Mouse (Mus musculus): ENCODE data around the gene Ccdc167. TPM values are rescaled to one million over a fixed set of nuclear protein-coding genes. Genes with fewer than 3 reads are reported as not detected.
A peak's percentile ranks its signal among the peaks of the same experiment; 100 is the strongest.
"Not testable (repeated sequence)": the region's sequence is repeated elsewhere in the genome, so short reads cannot be mapped to it uniquely, and the experiment has no call there.

Gene Ccdc167
- total RNA-seq, 4 experiments from 2014 or later: 17.0 to 25.2 (median 23.1) TPM

GRCm38 (mm10) chr17:29720755-29721365 lies 4.0 kb upstream of the Ccdc167 start:
- DNase-seq (ENCODE audit: low spot score in 2 of 2): no peak

DNA sequence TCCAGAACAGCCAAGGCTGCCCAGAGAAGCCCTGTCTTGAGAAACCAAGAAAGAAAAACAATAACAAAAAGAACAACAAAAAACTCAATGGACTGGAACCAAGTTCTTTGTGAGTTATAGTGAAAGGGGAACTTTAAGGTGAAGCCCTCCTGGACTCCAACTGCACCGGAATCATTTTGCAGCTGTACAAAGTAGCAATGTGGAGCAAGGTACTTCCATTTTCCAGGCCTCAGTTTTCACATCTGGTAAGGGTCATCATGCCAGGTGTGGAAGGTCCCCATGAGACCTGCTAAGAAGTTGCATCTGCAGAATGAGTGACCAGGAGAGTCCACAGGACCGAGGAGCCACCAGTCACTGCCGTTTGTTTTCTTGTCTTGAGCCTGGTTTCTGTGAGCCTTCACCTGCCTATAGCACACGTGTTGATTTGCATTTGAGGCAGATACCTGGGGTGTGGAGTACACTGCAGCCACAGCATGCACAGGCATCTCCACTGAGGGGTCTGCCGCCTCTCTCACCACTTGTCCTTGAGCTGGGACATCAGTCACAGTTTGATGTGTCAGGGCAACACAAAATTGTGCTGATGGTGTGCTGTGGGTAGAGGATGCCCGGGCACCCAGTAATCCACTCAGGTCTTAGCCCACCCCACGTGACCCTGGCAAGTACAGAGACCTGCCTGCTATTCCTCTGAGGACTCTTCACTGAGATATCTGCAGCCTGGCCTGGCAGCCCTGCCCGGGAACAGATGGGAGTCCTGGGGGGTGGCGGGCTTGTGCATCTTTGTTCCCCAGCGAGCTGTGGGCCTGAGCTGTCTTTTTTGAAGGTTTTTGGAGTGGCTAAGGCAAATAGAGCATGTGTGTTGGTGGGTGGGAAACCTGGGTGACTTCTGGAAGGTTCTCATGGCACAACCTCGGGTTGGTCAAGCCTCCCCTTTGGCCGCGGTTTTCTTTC lies 3.1 kb upstream of the Ccdc167 start:
- DNase-seq (ENCODE audit: low spot score in 2 of 2): no peak

- no peak for DNase-seq (ENCODE audit: low spot score in 2 of 2)
These were observed 1.8 kb upstream of the Ccdc167 start for GRCm38 (mm10) chr17:29718660-29719059.

DNA sequence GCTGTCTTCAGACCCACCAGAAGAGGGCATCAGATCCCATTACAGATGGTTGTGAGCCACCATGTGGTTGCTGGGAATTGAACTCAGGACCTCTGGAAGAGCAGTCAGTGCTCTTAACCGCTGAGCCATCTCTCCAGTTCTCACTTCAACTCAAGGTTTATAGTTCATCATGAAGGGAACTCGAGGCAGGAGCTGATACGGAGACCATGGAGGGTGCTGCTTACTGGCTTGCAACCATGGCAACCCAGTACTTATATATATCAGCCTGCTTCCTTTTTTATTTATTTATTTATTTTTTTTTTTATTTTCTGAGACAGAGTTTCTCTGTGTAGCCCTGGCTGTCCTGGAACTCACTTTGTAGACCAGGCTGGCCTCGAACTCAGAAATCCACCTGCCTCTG lies 3.1 kb downstream of the Ccdc167 start:
- DNase-seq (ENCODE audit: low spot score in 2 of 2): not testable (repeated sequence)

DNA sequence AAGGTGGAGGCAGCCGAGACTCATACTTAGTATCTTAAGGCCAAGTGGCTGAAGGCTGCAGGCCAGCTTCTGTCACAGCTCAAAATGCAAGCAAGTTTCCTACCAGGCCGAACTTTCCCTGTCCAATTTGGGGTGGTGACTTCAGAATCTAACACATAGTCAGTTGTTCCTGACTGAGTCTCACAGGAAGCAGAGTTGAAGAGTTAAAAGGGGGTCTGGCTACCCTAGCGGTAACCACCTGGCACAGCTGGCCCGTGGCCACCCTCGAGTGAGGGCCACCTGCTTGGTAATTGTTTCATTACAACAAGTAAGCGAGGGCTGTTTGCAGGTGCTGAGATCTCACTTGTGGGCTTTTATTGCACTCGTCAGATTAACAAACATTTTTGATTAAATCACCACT lies 4.3 kb downstream of the Ccdc167 start:
- DNase-seq (ENCODE audit: low spot score in 2 of 2): no peak

DNA sequence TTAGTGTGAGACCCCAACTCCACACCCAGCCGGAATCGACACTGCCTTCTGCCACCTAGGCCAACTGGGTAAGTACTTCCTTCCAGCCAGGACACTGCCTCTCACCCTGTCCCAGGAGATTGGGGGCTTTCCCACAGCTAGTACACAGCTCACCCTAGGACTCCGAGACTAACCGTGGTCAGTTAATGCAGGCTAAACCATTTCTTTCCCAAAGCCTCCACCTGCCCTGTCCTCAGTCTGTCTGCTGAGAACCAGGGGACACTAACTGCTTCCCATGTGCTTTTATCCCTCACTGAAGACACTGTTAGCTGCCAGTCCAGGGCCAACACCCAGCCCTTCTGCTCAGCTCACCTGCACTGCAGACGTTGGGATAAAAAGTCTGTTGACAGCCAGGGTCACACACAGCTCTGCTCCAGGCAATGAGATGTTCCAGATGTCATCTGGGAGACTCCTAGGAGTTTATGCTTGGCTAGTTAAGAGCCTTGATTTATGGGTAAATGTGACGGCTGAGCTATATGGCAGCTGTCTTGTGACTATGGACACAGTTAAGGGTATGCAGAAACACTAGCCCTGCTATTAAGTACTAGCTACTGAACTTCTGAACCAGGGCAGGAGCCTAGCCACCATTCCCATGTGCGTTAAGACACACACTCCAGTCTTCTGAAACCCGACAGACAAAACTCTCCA lies 5.0 kb downstream of the Ccdc167 start:
- no peak for DNase-seq (ENCODE audit: low spot score in 2 of 2)

GRCm38 (mm10) chr17:29711076-29711744 lies 5.6 kb downstream of the Ccdc167 start:
- peak in 1 of 2 experiments; percentile 68 for DNase-seq (ENCODE audit: low spot score in 2 of 2)

GRCm38 (mm10) chr17:29710562-29711044 lies 6.2 kb downstream of the Ccdc167 start:
- peak in 1 of 2 experiments; percentile 45 for DNase-seq (ENCODE audit: low spot score in 2 of 2)

GRCm38 (mm10) chr17:29708783-29709182 lies 8.1 kb downstream of the Ccdc167 start:
- no peak for DNase-seq (ENCODE audit: low spot score in 2 of 2)

DNA sequence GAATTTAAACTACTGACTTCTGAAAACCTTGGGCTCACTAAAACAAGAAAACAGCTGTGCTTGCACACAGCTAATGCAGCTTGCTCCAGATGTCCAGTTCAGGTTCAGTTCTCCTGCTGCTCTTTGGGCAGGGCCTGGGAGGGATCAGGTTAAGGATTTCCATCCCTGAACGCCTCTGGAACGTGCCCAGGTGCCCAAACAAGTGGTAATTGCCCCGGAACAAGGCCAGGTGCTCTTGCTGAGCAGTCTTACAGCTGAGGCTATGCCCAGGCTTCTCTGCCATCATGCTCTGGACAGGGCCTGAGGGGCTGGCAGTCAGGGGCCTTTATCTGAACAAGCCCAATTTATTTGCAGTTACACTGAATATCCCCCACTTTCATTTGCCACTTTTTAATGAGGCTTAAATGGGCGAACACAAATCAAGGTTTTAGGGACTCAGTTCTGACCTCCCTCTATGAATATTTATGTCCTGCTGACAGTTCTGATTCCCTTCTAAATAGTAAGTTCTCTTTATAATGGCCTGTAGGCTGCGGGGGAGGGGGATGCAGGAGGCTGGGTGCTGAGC lies 9.8 kb downstream of the Ccdc167 start:
- DNase-seq (ENCODE audit: low spot score in 2 of 2): no peak

DNA sequence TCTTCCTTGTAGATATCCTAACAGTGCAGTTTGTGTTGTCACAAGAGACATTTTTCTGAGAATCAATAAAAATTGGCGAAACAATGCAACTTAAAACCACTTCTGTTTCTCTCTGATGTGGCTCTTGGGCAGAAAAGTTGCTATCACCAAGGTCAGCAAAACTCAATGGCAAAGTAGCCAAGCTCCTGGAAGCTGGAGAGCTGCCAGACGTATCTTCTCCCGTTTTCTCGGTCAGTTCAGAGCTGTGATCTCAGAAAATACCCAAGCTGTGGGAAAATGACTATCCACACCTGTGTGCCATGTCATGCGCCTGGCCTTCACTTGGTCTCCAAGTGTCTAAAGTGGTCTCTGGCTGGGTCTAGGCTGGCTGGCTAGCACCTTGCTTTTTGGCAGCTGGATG lies 11.0 kb downstream of the Ccdc167 start:
- DNase-seq (ENCODE audit: low spot score in 2 of 2): no peak

DNA sequence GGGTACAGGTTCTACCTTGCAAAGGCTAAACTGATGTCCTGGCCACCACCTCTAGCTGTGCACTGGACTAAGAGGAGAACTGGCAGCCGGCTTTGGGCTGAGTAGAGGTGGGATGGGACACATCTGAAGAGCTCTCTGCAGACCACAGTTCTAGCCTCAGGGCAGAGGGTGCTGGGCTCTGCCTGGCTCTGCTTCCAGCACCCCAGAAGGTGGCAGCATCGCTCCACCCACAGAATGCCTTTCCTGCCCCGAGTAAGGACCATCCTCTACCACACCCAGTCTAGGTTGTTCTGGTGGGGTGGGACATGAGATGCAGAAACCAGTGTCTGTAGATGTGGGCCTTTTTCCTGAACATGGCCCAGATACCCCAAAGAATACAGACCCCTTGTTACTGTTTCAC lies 12.1 kb downstream of the Ccdc167 start:
- DNase-seq (ENCODE audit: low spot score in 2 of 2): peak in 1 of 2 experiments; percentile 55

GRCm38 (mm10) chr17:29702938-29703710 lies 13.7 kb downstream of the Ccdc167 start:
- peak; percentile 69 to 70 for DNase-seq (ENCODE audit: low spot score in 2 of 2)

- no peak for DNase-seq (ENCODE audit: low spot score in 2 of 2)
These were observed 16.3 kb downstream of the Ccdc167 start for GRCm38 (mm10) chr17:29700573-29700972.

DNA sequence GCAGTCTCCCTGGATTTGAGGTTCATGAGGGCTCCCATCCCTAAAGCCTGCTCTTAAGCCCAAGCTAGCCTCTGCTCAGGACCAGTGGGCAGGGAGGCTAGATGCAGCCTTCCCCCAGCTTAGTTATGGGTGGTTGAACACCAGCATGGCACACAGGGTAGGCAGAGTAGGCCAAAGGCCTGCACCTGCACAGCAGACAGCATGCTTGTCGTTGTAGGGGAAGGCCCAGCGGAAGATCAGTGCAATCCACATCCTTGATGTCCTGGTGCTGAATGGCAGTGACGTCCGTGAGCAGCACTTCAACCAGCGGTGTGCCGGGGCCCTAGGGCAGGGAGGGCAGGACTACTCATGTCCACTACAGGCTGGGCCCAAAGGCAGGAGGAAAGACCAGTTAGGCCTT lies 18.4 kb downstream of the Ccdc167 start:
- no peak for DNase-seq (ENCODE audit: low spot score in 2 of 2)

DNA sequence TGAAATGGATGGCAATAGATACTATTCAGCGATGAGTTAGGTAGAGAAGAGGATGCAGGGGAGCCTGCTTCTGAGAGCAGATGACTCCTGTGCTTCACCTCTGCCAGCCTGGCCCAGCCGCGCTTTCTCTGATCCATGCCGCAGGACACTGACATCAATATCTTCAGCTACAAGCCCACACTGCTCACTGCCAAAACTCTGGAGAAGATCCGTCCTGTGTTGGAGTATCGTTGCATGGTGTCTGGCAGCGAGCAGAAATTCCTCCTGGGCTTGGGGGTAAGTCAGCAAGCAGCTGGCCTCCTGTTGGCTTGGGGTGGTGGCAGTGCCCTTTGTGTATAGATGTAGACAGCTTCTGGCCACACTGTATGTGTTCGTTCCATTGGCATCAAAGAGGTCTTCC lies 19.9 kb downstream of the Ccdc167 start:
- no peak for DNase-seq (ENCODE audit: low spot score in 2 of 2)

GRCm38 (mm10) chr17:29694516-29694915 lies 22.3 kb downstream of the Ccdc167 start:
- DNase-seq (ENCODE audit: low spot score in 2 of 2): no peak

DNA sequence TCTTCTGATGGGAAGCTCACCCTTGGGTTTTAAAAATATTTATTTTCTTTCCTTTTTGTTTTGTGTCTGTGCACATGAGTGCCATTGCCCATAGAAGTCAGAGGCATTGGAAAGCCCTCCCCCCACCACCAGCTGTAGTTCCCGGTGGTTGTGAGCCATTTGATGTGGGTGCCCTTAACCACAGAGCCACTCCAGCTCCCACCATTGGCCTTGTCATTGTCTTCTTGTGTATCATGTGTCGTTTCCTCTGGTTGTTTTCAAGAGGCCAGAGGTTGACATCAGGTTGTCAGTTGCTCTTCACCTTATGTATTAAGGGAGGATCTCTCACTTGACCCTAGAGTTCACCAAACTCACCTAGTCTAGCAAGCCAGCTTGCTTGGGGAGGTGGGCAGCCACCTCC lies 23.3 kb downstream of the Ccdc167 start:
- DNase-seq (ENCODE audit: low spot score in 2 of 2): no peak

GRCm38 (mm10) chr17:29692827-29693226 lies 24.0 kb downstream of the Ccdc167 start:
- no peak for DNase-seq (ENCODE audit: low spot score in 2 of 2)

DNA sequence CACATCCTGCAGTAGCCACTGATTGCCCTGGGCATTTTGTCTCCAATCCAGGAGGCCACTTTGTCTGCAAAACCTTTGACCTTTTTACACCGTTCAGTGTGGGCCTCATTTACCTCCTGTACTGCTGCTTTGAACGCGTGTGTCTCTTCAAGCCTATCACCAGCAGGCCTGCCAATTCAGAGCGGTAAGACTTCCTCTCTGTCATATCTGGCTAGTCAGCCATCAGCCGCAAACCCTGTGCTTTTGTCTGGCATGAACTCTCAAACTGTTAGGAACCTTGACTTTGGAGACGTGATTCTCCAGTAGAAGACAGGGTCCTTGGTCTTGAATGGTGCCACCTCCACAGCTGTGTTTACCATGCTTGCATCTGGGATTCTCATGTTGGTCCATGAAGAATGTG lies 26.6 kb downstream of the Ccdc167 start:
- no peak for DNase-seq (ENCODE audit: low spot score in 2 of 2)
